Mouse (Mus musculus) MEL (cell line): Measurements from ENCODE around the gene Hoxa9. TPM values are rescaled to one million over a fixed set of nuclear protein-coding genes. Genes with fewer than 3 reads are reported as not detected.

Experiments used
- DNase-seq: peaks from one replicate; pipeline ENCODE4 v3.0.0; 2011; ENCODE audit warnings: low read depth, low spot score
- H3K27ac ChIP-seq: 2 replicates; pipeline ENCODE4 v1.5.1; 2012; ENCODE audit warnings: low read depth, mild to moderate bottlenecking, control low read depth, low read length, moderate library complexity; ENCODE audit not compliant: control insufficient read depth
- H3K27me3 ChIP-seq, 2 experiments: fragments of 150-350 bp in 1 of 2; sonication (generic) in 1 of 2; 2 replicates each; pipeline ENCODE4 v1.6.1; 2012; ENCODE audit warnings: low read length in 2 of 2, mild to moderate bottlenecking in 2 of 2, improper control_type of control experiment in 1 of 2, moderate library complexity in 1 of 2; ENCODE audit not compliant: insufficient read depth in 2 of 2, control insufficient read depth in 1 of 2
- H3K36me3 ChIP-seq, 2 experiments: 2 replicates each; pipeline ENCODE4 v1.6.1; 2012 to 2014; ENCODE audit warnings: low read length in 2 of 2, improper control_type of control experiment in 1 of 2, inconsistent platforms in 1 of 2, mild to moderate bottlenecking in 1 of 2; ENCODE audit not compliant: insufficient read depth in 2 of 2, control insufficient read depth in 1 of 2
- H3K4me1 ChIP-seq, 2 experiments: fragments of 150-350 bp in 1 of 2; sonication (generic) in 1 of 2; 2 replicates each; pipeline ENCODE4 v1.6.1; 2012; ENCODE audit warnings: low read length in 2 of 2, improper control_type of control experiment in 1 of 2, mild to moderate bottlenecking in 1 of 2; ENCODE audit not compliant: insufficient read depth in 2 of 2, control insufficient read depth in 1 of 2
- H3K4me3 ChIP-seq, 2 experiments: fragments of 150-350 bp in 1 of 2; sonication (generic) in 1 of 2; 2 replicates each; pipeline ENCODE4 v1.5.1; 2012; ENCODE audit warnings: low read depth in 2 of 2, low read length in 2 of 2, mild to moderate bottlenecking in 2 of 2, moderate library complexity in 2 of 2, control low read depth in 1 of 2, improper control_type of control experiment in 1 of 2; ENCODE audit not compliant: control insufficient read depth in 1 of 2, insufficient read depth in 1 of 2
- H3K79me2 ChIP-seq: 2 replicates; pipeline ENCODE4 v1.6.1; 2012; ENCODE audit warnings: mild to moderate bottlenecking, low read length, moderate library complexity; ENCODE audit not compliant: control insufficient read depth, poor library complexity, insufficient read depth
- H3K9ac ChIP-seq: 2 replicates; pipeline ENCODE4 v1.6.1; 2012; ENCODE audit warnings: low read depth, mild to moderate bottlenecking, control low read depth, low read length, moderate library complexity; ENCODE audit not compliant: control insufficient read depth, poor library complexity, severe bottlenecking
- H3K9me3 ChIP-seq: fragments of 150-350 bp; sonication (generic); replicated peaks from 2 replicates; pipeline ENCODE4 v1.6.1; 2012; ENCODE audit warnings: mild to moderate bottlenecking, low read length, improper control_type of control experiment, moderate library complexity; ENCODE audit not compliant: insufficient read depth
- BHLHE40 ChIP-seq: IDR thresholded peaks from 2 replicates; pipeline ENCODE4 v1.6.1; 2012; ENCODE audit warnings: low read depth, mild to moderate bottlenecking, inconsistent platforms, low read length, improper control_type of control experiment, borderline replicate concordance
- CHD2 ChIP-seq: IDR thresholded peaks from 2 replicates; pipeline ENCODE4 v1.6.1; 2011; ENCODE audit warnings: low read length, improper control_type of control experiment
- E2F4 ChIP-seq: IDR thresholded peaks from 2 replicates; pipeline ENCODE4 v1.6.1; 2011; ENCODE audit warnings: low read depth, low read length, improper control_type of control experiment, borderline replicate concordance
- EP300 ChIP-seq, 2 experiments: IDR thresholded peaks; 2 replicates each; pipeline ENCODE4 v1.6.1; 2011; ENCODE audit warnings: improper control_type of control experiment in 2 of 2, low read length in 2 of 2, low read depth in 1 of 2, mild to moderate bottlenecking in 1 of 2
- ETS1 ChIP-seq: IDR thresholded peaks from 2 replicates; pipeline ENCODE4 v1.6.1; 2012; ENCODE audit warnings: low read depth, mild to moderate bottlenecking, inconsistent platforms, low read length, improper control_type of control experiment, moderate library complexity
- GABPA ChIP-seq: IDR thresholded peaks from 2 replicates; pipeline ENCODE4 v1.6.1; 2012; ENCODE audit warnings: low read depth, mild to moderate bottlenecking, inconsistent platforms, low read length, improper control_type of control experiment, moderate library complexity
- HCFC1 ChIP-seq: IDR thresholded peaks from 2 replicates; pipeline ENCODE4 v1.6.1; 2012; ENCODE audit warnings: low read depth, mild to moderate bottlenecking, inconsistent platforms, low read length, improper control_type of control experiment, moderate library complexity
- MAFK ChIP-seq: IDR thresholded peaks from 2 replicates; pipeline ENCODE4 v1.6.1; 2011; ENCODE audit warnings: low read depth, mild to moderate bottlenecking, low read length, improper control_type of control experiment, borderline replicate concordance
- MAX ChIP-seq: IDR thresholded peaks from 2 replicates; pipeline ENCODE4 v1.6.1; 2011; ENCODE audit warnings: low read length, improper control_type of control experiment
- NRF1 ChIP-seq: IDR thresholded peaks from 2 replicates; pipeline ENCODE4 v1.6.1; 2014; ENCODE audit warnings: low read depth, mild to moderate bottlenecking, inconsistent platforms, low read length, improper control_type of control experiment, moderate library complexity; ENCODE audit not compliant: poor library complexity, insufficient read depth, severe bottlenecking
- POLR2A ChIP-seq, 2 experiments: IDR thresholded peaks; 2 replicates each; pipeline ENCODE4 v1.6.1; 2011 to 2012; ENCODE audit warnings: low read length in 2 of 2, mild to moderate bottlenecking in 2 of 2, control low read depth in 1 of 2, improper control_type of control experiment in 1 of 2, low read depth in 1 of 2, moderate library complexity in 1 of 2; ENCODE audit not compliant: control insufficient read depth in 1 of 2, insufficient read depth in 1 of 2, poor library complexity in 1 of 2
- RAD21 ChIP-seq: IDR thresholded peaks from 2 replicates; pipeline ENCODE4 v1.6.1; 2011; ENCODE audit warnings: mild to moderate bottlenecking, low read depth, low read length, improper control_type of control experiment
- TAL1 ChIP-seq: IDR thresholded peaks from 2 replicates; pipeline ENCODE4 v1.6.1; 2012; ENCODE audit warnings: mild to moderate bottlenecking, inconsistent platforms, low read length, moderate library complexity, mixed read lengths
- TCF12 ChIP-seq: IDR thresholded peaks from 2 replicates; pipeline ENCODE4 v1.6.1; 2014; ENCODE audit warnings: low read depth, mild to moderate bottlenecking, inconsistent platforms, low read length, improper control_type of control experiment, moderate library complexity
- UBTF ChIP-seq: IDR thresholded peaks from 2 replicates; pipeline ENCODE4 v1.6.1; 2012; ENCODE audit warnings: low read depth, mild to moderate bottlenecking, inconsistent platforms, low read length, improper control_type of control experiment, moderate library complexity, borderline replicate concordance; ENCODE audit not compliant: insufficient read depth
- USF1 ChIP-seq: IDR thresholded peaks from 2 replicates; pipeline ENCODE4 v1.6.1; 2014; ENCODE audit warnings: low read depth, mild to moderate bottlenecking, inconsistent platforms, low read length, improper control_type of control experiment, moderate library complexity
- USF2 ChIP-seq, 2 experiments: IDR thresholded peaks; 2 replicates each; pipeline ENCODE4 v1.6.1; 2011 to 2012; ENCODE audit warnings: improper control_type of control experiment in 2 of 2, low read length in 2 of 2, borderline replicate concordance in 1 of 2, inconsistent platforms in 1 of 2, low read depth in 1 of 2, mild to moderate bottlenecking in 1 of 2; ENCODE audit not compliant: insufficient read depth in 1 of 2
- ZC3H11A ChIP-seq: IDR thresholded peaks from 2 replicates; pipeline ENCODE4 v1.6.1; 2012; ENCODE audit warnings: low read depth, mild to moderate bottlenecking, inconsistent platforms, low read length, improper control_type of control experiment
- ZKSCAN1 ChIP-seq: IDR thresholded peaks from 2 replicates; pipeline ENCODE4 v1.6.1; 2012; ENCODE audit warnings: low read depth, mild to moderate bottlenecking, inconsistent platforms, low read length, improper control_type of control experiment, moderate library complexity
- ZMIZ1 ChIP-seq: IDR thresholded peaks from 2 replicates; pipeline ENCODE4 v1.6.1; 2012; ENCODE audit warnings: low read depth, mild to moderate bottlenecking, inconsistent platforms, low read length, improper control_type of control experiment, moderate library complexity
- ZNF384 ChIP-seq: IDR thresholded peaks from 2 replicates; pipeline ENCODE4 v1.6.1; 2012; ENCODE audit warnings: low read depth, mild to moderate bottlenecking, inconsistent platforms, low read length, improper control_type of control experiment
- polyA plus RNA-seq, 2 experiments: library from polyadenylated mRNA; stranded (reverse) in 1 of 2; unstranded in 1 of 2; fragments of >175 nt in 1 of 2; fragments of >200 nt in 1 of 2; gene quantifications; 2 replicates each; pipeline versions ENCODE4 v1.2.1 to v1.2.4; 2012; ENCODE audit warnings: low replicate concordance in 2 of 2, low read depth in 1 of 2; ENCODE audit not compliant: insufficient read length in 2 of 2, insufficient read depth in 1 of 2, missing spikeins in 1 of 2
- total RNA-seq: library from RNA; depleted of rRNA; stranded (reverse); fragments of 300-350 nt; gene quantifications from 2 replicates; pipeline ENCODE4 v1.2.3, GENCODE M21; 2012

The Hoxa9 gene
- total and polyA plus RNA-seq, 3 experiments: not detected

GRCm38 (mm10) chr6:52206882-52207683 lies 23.8 kb downstream of the Hoxa9 start:
- H3K36me3 ChIP-seq: no peaks in the 10 kb centered on the region
- no peak overlapping the region for H3K9ac ChIP-seq
- TF ChIP-seq USF1 (no peak), TAL1 (no peak), BHLHE40 (no peak), CHD2 (no peak), MAFK (no peak), UBTF (no peak), USF2 (IDR thresholded peaks at IDR 0.05; ENCODE audit: borderline replicate concordance in 1 of 2, insufficient read depth in 1 of 2, low read depth in 1 of 2, low read length in 2 of 2) (no peak)
- TF ChIP-seq, all 39 proteins: peak for 0
- Histone ChIP-seq H3K4me3 (no peak overlapping the region), H3K79me2 (no peaks in the 10 kb centered on the region), H3K27ac (no peak overlapping the region), H3K9me3 (no peaks in the 10 kb centered on the region), H3K27me3 (no peaks in the 10 kb centered on the region), H3K4me1 (no peaks in the 10 kb centered on the region)
- DNase-seq: no peak

DNA sequence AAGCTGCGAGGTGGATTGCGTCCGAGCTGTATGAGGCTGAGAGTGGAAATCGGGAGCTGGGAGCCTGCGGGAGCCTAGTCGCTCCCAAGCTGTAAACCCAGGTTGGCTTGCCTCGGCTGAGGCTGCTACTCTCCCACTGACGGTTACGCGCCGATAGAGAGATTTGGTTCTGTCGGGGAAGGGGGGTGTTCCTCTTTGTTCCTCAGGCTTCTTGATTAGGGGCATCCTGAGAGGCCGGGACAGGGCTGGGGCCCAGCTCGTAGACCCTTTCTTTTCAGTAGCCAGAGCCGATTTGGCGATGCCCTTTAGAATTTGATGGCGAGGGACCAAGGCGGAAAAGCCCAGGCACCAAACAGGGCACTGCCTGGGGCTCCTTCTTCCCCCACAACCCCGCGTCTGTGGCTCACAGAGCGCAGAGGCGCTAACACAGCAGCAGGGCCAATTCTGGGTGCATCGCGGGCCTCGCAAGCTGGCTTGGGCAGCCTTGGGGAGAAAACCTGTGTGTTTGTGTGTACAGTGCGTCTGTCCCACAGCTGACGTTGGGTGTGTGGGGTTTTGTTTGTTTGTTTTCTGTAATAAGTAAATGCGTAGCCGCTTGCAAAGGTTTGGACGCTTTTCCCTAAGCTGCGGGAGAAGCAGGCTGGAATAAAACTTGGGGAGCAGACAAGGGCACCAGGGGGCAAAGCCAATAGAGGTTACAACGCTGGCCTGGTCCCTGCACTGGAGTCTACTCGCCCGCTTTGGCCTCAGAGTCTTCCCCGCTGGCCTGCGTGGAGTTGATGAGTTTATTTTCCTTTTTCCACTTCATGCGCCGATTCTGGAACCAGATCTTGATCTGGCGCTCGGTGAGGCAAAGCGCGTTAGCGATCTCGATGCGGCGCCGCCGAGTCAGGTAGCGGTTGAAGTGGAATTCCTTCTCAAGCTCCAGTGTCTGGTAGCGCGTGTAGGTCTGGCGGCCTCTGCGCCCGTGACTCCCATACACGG lies 25.0 kb downstream of the Hoxa9 start:
- Histone ChIP-seq H3K27me3 (no peaks in the 10 kb centered on the region), H3K79me2 (no peaks in the 10 kb centered on the region), H3K9me3 (no peaks in the 10 kb centered on the region), H3K4me1 (no peaks in the 10 kb centered on the region), H3K4me3 (no peak overlapping the region)
- no peak for DNase-seq
- TF ChIP-seq EP300 (IDR thresholded peaks at IDR 0.05; ENCODE audit: low read depth in 1 of 2, low read length in 2 of 2) (no peak), TAL1 (no peak)
- TF ChIP-seq, all 39 proteins: peak for 0
- no peaks in the 10 kb centered on the region for H3K36me3 ChIP-seq
- H3K9ac ChIP-seq: no peak overlapping the region
- H3K27ac ChIP-seq: no peak overlapping the region

GRCm38 (mm10) chr6:52205221-52205620 lies 25.7 kb downstream of the Hoxa9 start:
- no peaks in the 10 kb centered on the region for H3K4me1 ChIP-seq
- H3K36me3 ChIP-seq: no peaks in the 10 kb centered on the region
- H3K9ac ChIP-seq: no peak overlapping the region
- no peaks in the 10 kb centered on the region for H3K27me3 ChIP-seq
- DNase-seq: no peak
- H3K4me3 ChIP-seq: no peak overlapping the region
- H3K27ac ChIP-seq: no peak overlapping the region
- H3K79me2 ChIP-seq: no peaks in the 10 kb centered on the region
- no peaks in the 10 kb centered on the region for H3K9me3 ChIP-seq
- no peak for TF ChIP-seq RAD21
- no peak for TF ChIP-seq NRF1
- no peak for TF ChIP-seq CHD2
- no peak for TF ChIP-seq USF2 (IDR thresholded peaks at IDR 0.05; ENCODE audit: borderline replicate concordance in 1 of 2, insufficient read depth in 1 of 2, low read depth in 1 of 2, low read length in 2 of 2)
- no peak for TF ChIP-seq ZNF384
- TF ChIP-seq TCF12: no peak
- TF ChIP-seq E2F4: no peak
- TF ChIP-seq ZMIZ1: no peak
- no peak for TF ChIP-seq HCFC1
- no peak for TF ChIP-seq ZC3H11A
- TF ChIP-seq ZKSCAN1: no peak
- TF ChIP-seq ETS1: no peak
- TF ChIP-seq POLR2A (IDR thresholded peaks at IDR 0.05; ENCODE audit: control insufficient read depth in 1 of 2, insufficient read depth in 1 of 2, low read depth in 1 of 2, low read length in 2 of 2, poor library complexity in 1 of 2): no peak
- no peak for TF ChIP-seq MAX
- no peak for TF ChIP-seq BHLHE40
- no peak for TF ChIP-seq MAFK
- no peak for TF ChIP-seq GABPA
